Mouse (Mus musculus): Measurements from ENCODE around the gene Efna5.

GRCm38 (mm10) chr17:62694958-62695437 is 186.1 kb downstream of the Efna5 start:
- TF ChIP-seq CTCF (IDR thresholded peaks at IDR 0.05; ENCODE audit: extremely low read depth, insufficient read length, insufficient replicate concordance, low read depth, low read length) (no peak), POLR2A (IDR thresholded peaks at IDR 0.05; ENCODE audit: low read depth, low read length) (no peak)
